8 mouse cellular contexts compared by ENCODE assay signal in the genomic region with DNA sequence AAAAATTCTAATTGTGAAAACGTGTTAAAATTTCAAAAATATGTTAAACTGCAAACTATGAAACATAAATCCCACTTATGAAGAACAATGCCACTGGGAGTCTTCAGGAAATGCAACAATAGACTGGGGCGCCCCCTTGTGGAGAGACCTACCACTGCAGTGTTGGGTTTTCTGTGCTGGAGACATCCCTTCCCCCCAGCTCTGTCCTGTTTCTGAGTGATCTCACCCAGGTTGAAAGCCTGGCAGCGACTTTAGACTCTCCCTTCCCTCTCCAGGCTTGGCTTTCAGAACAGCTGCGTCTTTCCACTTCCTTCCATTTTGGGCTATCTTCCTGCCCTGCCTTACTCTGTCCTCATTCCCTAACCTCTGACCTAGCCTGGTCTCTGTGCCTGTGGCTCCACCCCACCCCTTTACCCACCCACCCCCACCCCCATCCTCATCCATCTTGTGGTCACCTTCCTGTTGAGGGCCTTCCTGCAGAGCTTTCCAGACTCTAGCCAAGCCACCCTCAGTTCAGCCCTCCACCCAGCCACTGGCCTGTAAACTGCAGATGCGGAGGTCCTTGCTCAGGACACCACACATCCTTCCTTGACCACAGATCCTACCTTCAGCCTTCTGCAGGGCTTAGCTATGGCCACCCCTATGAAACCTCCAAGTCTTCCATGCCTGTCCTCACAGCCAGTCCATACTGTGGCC. TPM values are rescaled to one million over a fixed set of nuclear protein-coding genes. Genes with fewer than 3 reads are reported as not detected.
DNase-seq lines count a peak whose midpoint lies in the region; ATAC-seq lines count a peak whose summit lies in the region.

No protein-coding gene starts in this region.

- no peak for ATAC-seq in heart, embryonic 12.5 days (ENCODE audit: insufficient number of reproducible peaks, low FRiP score)
- peak; percentile 37; the same call in 1 of the 2 replicates for ATAC-seq in stomach, embryonic 16.5 days (ENCODE audit: insufficient read depth, low FRiP score)

- no peak overlapping the region for H3K4me3 ChIP-seq in heart, embryonic 12.5 days
- H3K4me3 ChIP-seq in limb, embryonic 10.5 days = 0 out of 2 replicates have a peak overlapping the region, but pooled peaks have one; percentile 11
- H3K4me3 ChIP-seq in stomach, embryonic 16.5 days (replicated peaks; ENCODE audit: low read length) = no peak overlapping the region

- no peak overlapping the region for H3K4me2 ChIP-seq in heart, embryonic 12.5 days
- H3K4me2 ChIP-seq in stomach, embryonic 16.5 days (ENCODE audit: low read depth, low read length) = no peak overlapping the region

- H3K4me1 ChIP-seq in heart, embryonic 12.5 days (replicated peaks) = peaks cover 6% of the 10 kb centered on the region; the same call in 1 of the 2 replicates
- H3K4me1 ChIP-seq in limb, embryonic 10.5 days = peaks cover 24% of the 10 kb centered on the region
- peaks cover 17% of the 10 kb centered on the region; the same call in 1 of the 2 replicates for H3K4me1 ChIP-seq in stomach, embryonic 16.5 days (ENCODE audit: control insufficient read depth, insufficient read depth, low read length)

- H3K9me3 ChIP-seq in heart, embryonic 12.5 days (replicated peaks) = no peaks in the 10 kb centered on the region
- H3K9me3 ChIP-seq in limb, embryonic 10.5 days (replicated peaks) = no peaks in the 10 kb centered on the region
- H3K9me3 ChIP-seq in stomach, embryonic 16.5 days (replicated peaks; ENCODE audit: control insufficient read depth, low read length) = no peaks in the 10 kb centered on the region

- DNase-seq in heart, adult 11 months = peak; percentile 98
- peak; percentile 88 for DNase-seq in cerebellum, adult 8-10 months
- peak; percentile 69 for DNase-seq in gastrocnemius, postnatal 25 days
- peak; percentile 91 for DNase-seq in kidney, adult 18-20 months
- DNase-seq in limb, embryonic 10.5 days (ENCODE audit: low spot score) = peak; percentile 90
- DNase-seq in naive thymus-derived CD4-positive, alpha-beta T cell, adult 2 months (ENCODE audit: low read depth) = peak; percentile 91

- H3K36me3 ChIP-seq in heart, embryonic 12.5 days = no peaks in the 10 kb centered on the region
- H3K36me3 ChIP-seq in limb, embryonic 10.5 days = no peaks in the 10 kb centered on the region
- H3K36me3 ChIP-seq in stomach, embryonic 16.5 days (ENCODE audit: control insufficient read depth, insufficient read depth, low read length) = no peaks in the 10 kb centered on the region

- no peak overlapping the region for H3K9ac ChIP-seq in heart, embryonic 12.5 days
- H3K9ac ChIP-seq in stomach, embryonic 16.5 days (ENCODE audit: low read length) = no peak overlapping the region

- no peak overlapping the region for H3K27ac ChIP-seq in heart, embryonic 12.5 days (ENCODE audit: poor library complexity, severe bottlenecking)
- H3K27ac ChIP-seq in limb, embryonic 10.5 days = peak overlapping the region; percentile 38; the same call in 1 of the 2 replicates
- H3K27ac ChIP-seq in stomach, embryonic 16.5 days (ENCODE audit: low read length) = no peak overlapping the region

- 17% methylated on average over 5 of the region's 5 CpGs for WGBS in heart, embryonic 12.5 days
- WGBS in limb, embryonic 10.5 days = 15% methylated on average over 5 of the region's 5 CpGs
- 11% methylated on average over 5 of the region's 5 CpGs for WGBS in stomach, embryonic 16.5 days

- H3K27me3 ChIP-seq in heart, embryonic 12.5 days (replicated peaks) = peaks cover 52% of the 10 kb centered on the region
- peaks cover 36% of the 10 kb centered on the region for H3K27me3 ChIP-seq in limb, embryonic 10.5 days (ENCODE audit: low read depth, poor library complexity, severe bottlenecking)
- no peaks in the 10 kb centered on the region for H3K27me3 ChIP-seq in stomach, embryonic 16.5 days (ENCODE audit: control insufficient read depth, insufficient read depth, low read length)

RNA-seq across cellular contexts. Expression of a gene that starts 5.2 kb away (rescaled TPM):
- 47.2 and 55.5 TPM in 2 replicates for polyA plus RNA-seq in heart, embryonic 12.5 days (2016; fragmentation: Nextera tagmentation; extraction: Ambion mirVana)
- total RNA-seq in gastrocnemius, postnatal 25 days (2021) = 10 to 100 TPM; 21.9 to 24.6 TPM
- 29.4 TPM in 2 replicates for polyA plus RNA-seq in limb, embryonic 10.5 days (2016; fragmentation: Nextera tagmentation; extraction: Ambion mirVana)
- polyA plus RNA-seq in stomach, embryonic 16.5 days (2015; fragmentation: Nextera tagmentation; extraction: Ambion mirVana) = 61.1 and 69.5 TPM in 2 replicates

RNA-seq across cellular contexts. Expression of a gene that starts 6.8 kb away (rescaled TPM):
- not detected in 2 replicates for polyA plus RNA-seq in heart, embryonic 12.5 days (2016; fragmentation: Nextera tagmentation; extraction: Ambion mirVana)
- not detected for total RNA-seq in gastrocnemius, postnatal 25 days (2021)
- polyA plus RNA-seq in limb, embryonic 10.5 days (2016; fragmentation: Nextera tagmentation; extraction: Ambion mirVana) = 0.24 TPM in 1 of 2 replicates, not detected in the other
- 0.45 and 0.49 TPM in 2 replicates for polyA plus RNA-seq in stomach, embryonic 16.5 days (2015; fragmentation: Nextera tagmentation; extraction: Ambion mirVana)

RNA-seq across cellular contexts. Expression of a gene that starts 10.1 kb away (rescaled TPM):
- polyA plus RNA-seq in heart, embryonic 12.5 days (2016; fragmentation: Nextera tagmentation; extraction: Ambion mirVana) = 0.09 TPM in 1 of 2 replicates, not detected in the other
- total RNA-seq in gastrocnemius, postnatal 25 days (2021) = not detected
- polyA plus RNA-seq in limb, embryonic 10.5 days (2016; fragmentation: Nextera tagmentation; extraction: Ambion mirVana) = 0.25 and 0.30 TPM in 2 replicates
- 0.70 and 0.89 TPM in 2 replicates for polyA plus RNA-seq in stomach, embryonic 16.5 days (2015; fragmentation: Nextera tagmentation; extraction: Ambion mirVana)

RNA-seq across cellular contexts. Expression of a gene that starts 17.1 kb away (rescaled TPM):
- polyA plus RNA-seq in heart, embryonic 12.5 days (2016; fragmentation: Nextera tagmentation; extraction: Ambion mirVana) = 8.7 and 10.6 TPM in 2 replicates
- total RNA-seq in gastrocnemius, postnatal 25 days (2021) = under 1 TPM in 1 of 2 experiments, not detected in 1; 0.38 TPM
- polyA plus RNA-seq in limb, embryonic 10.5 days (2016; fragmentation: Nextera tagmentation; extraction: Ambion mirVana) = 47.4 and 53.4 TPM in 2 replicates
- polyA plus RNA-seq in stomach, embryonic 16.5 days (2015; fragmentation: Nextera tagmentation; extraction: Ambion mirVana) = 15.0 and 15.5 TPM in 2 replicates

RNA-seq across cellular contexts. Expression of a gene that starts 32.2 kb away (rescaled TPM):
- 1.3 TPM in 2 replicates for polyA plus RNA-seq in heart, embryonic 12.5 days (2016; fragmentation: Nextera tagmentation; extraction: Ambion mirVana)
- not detected for total RNA-seq in gastrocnemius, postnatal 25 days (2021)
- 13.2 and 18.4 TPM in 2 replicates for polyA plus RNA-seq in limb, embryonic 10.5 days (2016; fragmentation: Nextera tagmentation; extraction: Ambion mirVana)
- 13.0 and 16.0 TPM in 2 replicates for polyA plus RNA-seq in stomach, embryonic 16.5 days (2015; fragmentation: Nextera tagmentation; extraction: Ambion mirVana)
